Mouse (Mus musculus): ENCODE data around the gene Nos3.

Gene Nos3

GRCm38 (mm10) chr5:24364508-24364907 lies at the start of gene Nos3:
Gene Nos3 (plus strand): TSS chr5:24364810.
- no peak for DNase-seq (ENCODE audit: low read depth)

DNA sequence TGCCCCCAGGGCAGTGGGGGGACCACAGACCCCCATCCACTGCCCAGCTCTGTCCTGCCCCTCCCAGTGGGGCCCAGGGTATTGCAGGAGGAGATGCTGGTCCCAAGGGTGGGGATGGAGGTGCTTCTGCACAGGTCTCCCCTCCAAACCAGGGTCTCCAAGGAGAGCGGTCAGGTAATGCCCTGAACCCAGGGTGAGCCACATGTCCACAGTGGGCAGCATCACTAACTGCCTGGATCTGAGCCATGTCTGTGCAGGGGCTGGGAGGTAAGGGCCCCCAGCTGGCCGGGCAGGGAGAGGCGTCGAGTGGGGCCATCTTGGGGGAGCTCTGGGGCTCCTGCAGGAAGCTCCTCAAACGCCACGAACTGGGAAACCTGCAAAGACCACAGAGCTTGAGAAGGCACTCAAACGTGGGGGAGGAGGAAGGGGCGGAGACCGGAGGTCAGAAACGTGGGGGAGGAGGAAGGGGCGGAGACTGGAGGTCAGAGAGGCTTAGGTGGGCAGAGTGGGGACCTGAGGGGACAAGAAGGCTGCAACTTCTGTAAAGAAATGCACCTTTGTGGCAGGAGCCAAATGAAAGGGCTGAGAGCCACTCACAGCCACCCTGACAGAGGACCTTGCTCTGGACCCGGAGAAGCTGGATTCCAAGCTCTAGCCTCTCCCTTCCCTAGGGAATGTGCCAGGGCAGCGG lies 44.7 kb upstream of the Nos3 start:
- DNase-seq (ENCODE audit: low read depth), result no peak

DNA sequence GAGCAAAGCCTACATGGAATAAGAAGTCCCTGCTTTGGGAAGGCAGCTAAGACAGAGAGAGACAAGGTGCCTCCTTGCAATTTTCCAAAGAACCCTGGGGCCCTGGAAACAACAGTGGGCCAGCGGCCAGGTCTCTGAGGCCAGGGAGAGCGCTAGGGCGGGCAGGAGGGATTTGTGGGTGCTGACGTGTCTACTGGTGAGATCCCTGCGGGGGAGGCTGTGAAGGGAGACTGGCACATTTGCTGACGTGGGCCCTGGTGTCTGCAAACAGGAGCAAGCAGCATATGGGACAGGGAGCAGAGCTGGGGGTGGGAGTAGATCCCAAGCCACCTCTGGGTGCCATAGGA lies 44.2 kb upstream of the Nos3 start:
- DNase-seq (ENCODE audit: low read depth), result peak; percentile 55

DNA sequence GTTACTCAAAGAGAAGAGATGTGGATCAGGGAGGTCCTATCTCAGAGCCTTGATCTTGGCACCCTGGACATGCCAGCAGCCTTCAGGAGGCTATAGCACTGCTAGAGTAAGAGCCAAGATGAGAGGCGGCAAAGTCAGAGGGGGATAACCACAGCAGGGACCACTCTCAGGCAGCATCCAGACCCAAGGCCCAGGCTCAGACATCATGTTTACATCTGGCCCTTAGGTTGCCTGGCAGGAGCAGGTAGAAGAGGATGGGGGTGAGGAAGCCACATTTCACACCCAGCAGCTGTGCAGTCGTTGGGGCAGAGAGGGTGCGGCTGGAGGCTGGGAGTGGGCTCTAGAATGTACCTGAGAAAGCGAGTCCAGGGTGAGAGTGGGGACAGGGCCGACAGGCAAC lies 43.7 kb upstream of the Nos3 start:
- no peak for DNase-seq (ENCODE audit: low read depth)

DNA sequence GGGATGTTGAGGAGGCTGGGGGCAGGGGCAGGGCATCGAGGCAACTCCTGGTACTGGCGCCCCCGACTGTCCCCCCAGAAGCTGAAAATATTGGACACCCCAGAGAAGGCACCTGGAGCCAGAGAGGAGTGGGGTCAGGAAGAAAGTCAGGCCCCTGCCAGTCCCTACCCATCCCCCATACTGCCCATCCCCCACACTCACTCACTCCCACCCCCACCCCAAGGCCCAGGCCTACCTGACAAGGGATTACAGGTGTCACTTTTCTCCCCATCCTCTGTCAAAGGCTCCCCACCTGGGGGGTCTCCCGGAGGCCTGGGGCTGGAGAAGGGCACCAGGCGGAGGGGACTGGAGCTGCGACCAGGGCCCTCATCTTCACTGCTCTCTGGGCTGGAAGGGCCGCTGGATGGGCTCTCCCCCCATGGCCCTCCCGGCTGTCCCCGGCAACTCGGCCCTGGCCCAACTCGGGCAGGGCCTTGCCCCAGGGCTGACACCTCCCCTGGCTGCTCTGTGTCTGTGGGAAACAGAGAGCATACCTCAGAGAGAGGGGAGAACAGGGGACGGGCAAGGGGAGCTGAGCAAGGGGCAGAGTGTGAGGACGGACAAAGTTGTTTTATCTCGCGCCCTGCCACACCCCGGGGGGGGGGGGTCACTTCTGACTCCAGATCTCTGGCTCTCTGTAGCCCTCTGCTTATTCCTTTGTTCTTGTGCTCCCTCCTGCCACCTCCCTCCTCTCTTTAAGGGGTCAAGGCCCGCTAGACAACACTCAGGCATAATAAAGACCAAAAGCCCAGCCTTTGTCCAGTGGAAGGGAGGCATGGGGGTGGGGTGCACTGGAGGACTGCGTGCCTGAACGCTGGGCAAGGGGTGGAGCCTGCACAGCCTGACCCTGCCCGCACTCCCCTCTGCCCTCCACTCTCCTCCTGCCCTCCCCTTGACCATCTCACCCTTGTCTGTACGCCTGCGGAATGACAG lies 42.6 kb upstream of the Nos3 start:
- no peak for DNase-seq (ENCODE audit: low read depth)

GRCm38 (mm10) chr5:24325251-24325650 lies 39.4 kb upstream of the Nos3 start:
- DNase-seq (ENCODE audit: low read depth), result no peak

DNA sequence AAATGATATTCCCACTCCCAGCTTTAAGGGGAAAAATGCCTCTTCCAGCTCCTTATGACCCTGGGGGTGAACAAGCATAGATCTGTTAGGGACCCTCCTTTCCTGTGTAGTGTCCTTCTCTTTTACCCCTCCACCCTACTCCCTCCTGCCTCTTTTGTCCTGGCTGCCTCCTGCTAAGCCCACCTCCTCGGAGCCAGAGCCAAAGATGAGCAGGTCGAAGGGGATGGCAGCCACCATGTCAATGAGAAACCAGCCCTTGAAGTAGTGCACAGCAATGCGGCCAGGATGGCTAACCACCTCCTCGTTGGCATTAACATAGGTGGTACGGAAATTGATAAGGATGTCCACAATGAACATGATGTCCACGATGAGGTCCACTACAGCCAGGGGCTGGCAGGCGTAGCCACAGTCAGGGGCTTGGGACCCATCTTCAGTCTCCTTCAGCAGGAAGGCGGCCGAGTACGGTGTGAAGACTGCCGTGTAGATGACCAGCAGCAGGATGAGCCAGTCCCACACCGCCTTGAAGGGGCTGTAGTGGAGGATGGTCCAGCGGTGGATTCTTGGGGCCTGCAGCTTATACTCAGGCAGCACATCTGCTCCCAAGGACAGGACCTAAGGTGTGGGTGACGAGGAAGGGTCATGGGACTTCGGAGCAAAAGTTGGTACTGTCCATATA lies 38.3 kb upstream of the Nos3 start:
- DNase-seq (ENCODE audit: low read depth), result no peak

GRCm38 (mm10) chr5:24326842-24327417 lies 37.7 kb upstream of the Nos3 start:
- DNase-seq (ENCODE audit: low read depth), result no peak

- DNase-seq (ENCODE audit: low read depth), result no peak
These were observed 35.8 kb upstream of the Nos3 start for GRCm38 (mm10) chr5:24328813-24329211.

- peak; percentile 29 for DNase-seq (ENCODE audit: low read depth)
These were observed 35.2 kb upstream of the Nos3 start for GRCm38 (mm10) chr5:24329212-24329964.

- DNase-seq (ENCODE audit: low read depth), result no peak
These were observed 34.7 kb upstream of the Nos3 start for GRCm38 (mm10) chr5:24329965-24330298.

DNA sequence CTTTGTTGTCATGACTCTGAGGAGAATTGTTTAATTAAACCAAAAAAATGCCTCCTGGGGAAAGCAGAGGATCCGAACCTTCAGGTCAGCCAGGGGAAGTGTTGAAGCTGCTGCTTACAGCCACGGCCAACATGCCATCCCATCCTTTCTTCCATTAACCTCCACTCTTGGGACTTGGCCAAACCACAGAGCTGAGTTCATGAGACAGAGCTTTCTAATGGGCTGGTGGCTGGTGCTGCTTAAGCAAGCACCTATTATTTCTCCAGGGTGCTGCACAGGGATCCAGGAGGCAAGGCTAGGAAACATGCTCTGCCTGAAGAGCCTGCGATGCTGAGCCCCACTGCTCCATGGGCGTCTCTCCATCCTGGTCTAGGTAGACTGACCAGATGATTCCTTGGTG lies 32.2 kb upstream of the Nos3 start:
- DNase-seq (ENCODE audit: low read depth), result peak; percentile 40

DNA sequence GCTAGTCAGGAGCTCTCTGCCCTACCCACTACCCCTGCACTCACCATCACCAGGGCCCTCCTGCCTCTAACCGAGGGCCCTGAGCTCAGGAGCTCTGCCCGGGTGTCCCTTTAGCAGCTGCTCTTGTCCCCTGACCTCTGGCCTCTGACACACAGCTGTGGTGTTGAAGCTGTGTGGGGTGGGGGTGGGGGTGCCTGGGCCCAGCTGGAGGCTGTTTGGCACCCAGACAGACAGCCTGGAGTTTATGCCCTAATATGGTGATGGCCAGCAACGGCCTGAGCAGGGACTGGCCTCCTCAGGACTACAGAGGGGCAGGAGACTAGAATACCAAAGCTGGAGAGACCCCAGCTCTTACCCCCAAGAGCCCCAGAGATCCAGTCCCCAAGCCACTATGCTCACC lies 29.9 kb upstream of the Nos3 start:
- DNase-seq (ENCODE audit: low read depth), result no peak

- no peak for DNase-seq (ENCODE audit: low read depth)
These were observed 28.6 kb upstream of the Nos3 start for GRCm38 (mm10) chr5:24335888-24336511.

- DNase-seq (ENCODE audit: low read depth), result no peak
These were observed 27.2 kb upstream of the Nos3 start for GRCm38 (mm10) chr5:24337366-24337765.

GRCm38 (mm10) chr5:24337821-24338220 lies 26.8 kb upstream of the Nos3 start:
- DNase-seq (ENCODE audit: low read depth), result no peak

DNA sequence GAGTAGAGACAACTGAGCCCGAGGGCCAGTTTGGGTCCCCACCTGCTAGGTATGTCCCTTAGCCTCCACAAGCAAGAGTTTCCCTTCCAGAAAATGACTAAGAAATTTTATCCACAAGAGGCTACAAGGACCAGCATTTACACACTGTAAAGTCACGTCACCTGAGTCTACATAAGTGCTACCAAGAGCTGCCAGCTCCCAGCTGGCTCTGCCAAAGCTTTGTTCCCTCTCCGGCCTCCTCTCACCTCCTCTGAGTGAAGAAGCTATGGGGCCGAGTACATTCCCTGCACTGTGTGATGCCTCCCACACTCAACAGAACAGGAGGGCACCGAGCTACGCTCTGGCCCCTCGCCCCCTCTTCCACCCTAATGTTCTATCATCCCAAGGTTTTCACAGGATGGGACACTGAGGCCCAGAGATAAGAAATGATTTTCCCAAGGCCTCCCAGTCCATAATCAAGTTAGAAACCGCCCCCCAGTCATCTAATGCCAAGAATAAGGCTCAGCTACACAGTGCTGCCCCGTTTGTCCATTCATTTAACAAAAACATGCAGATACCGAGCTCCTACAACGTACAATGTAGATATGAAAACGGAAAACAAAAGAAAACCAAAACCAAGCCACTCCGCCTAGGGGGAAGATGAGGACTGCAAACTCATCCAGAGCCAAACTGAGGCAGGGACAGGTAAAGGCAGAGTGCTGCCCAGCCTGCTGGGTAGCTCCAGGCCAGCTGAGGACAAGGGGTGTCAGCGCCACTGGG lies 22.2 kb upstream of the Nos3 start:
- no peak for DNase-seq (ENCODE audit: low read depth)

DNA sequence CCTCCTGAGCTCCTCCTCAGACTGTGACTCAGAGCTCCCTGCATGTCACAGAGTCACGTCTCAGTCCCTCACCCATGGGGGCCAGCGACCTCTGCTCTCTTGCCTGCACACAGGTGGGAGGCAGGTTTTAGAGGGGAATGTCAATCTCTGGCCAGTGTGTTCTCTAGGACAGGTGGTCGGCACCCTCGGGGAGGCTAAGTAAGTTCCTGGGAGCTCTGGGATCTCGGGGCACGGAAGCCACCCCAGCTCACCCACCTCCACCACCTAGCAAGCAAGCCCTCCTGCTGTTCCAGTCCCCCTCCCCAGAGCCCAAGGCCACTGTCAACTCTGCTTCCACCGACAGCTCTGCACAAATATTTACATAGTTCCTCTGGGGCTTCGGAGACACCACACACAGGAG lies 21.6 kb upstream of the Nos3 start:
- DNase-seq (ENCODE audit: low read depth), result no peak

GRCm38 (mm10) chr5:24343379-24343778 lies 21.2 kb upstream of the Nos3 start:
- no peak for DNase-seq (ENCODE audit: low read depth)

DNA sequence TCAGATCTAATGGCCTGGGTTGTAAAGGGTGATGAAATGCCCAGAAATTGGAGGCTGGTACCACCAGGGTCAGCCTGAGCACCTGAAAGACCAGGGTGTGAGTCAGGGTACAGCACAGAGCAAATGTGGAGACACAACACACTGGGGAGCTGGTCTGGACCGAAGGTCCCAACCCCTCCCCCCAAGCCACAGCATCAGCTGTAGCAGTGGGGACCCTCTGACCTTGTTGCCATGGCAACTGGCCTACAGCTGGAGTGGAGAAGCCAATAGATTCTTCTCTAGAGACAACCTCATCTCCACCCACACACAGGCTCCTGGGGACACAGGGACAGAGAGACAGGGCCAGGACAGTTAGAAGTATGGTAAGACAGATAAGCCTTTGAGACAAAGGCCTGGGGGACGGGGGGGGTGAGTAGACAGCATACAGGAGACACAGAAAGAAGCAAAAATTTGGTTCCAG lies 20.6 kb upstream of the Nos3 start:
- DNase-seq (ENCODE audit: low read depth), result no peak

Measured in fibroblast of lung, adult 2 months (primary cell).